Mouse (Mus musculus): Measurements from ENCODE around the gene Trpc3.

- TF ChIP-seq CTCF (IDR thresholded peaks at IDR 0.05; ENCODE audit: low read depth) (no peak), EP300 (IDR thresholded peaks at IDR 0.05; ENCODE audit: low read depth) (no peak)
Observed at GRCm38 (mm10) chr3:36571361-36571826, 118.6 kb downstream of the Trpc3 start.

Measured in liver, postnatal 0 days (tissue).